Mouse (Mus musculus) small intestine, adult 2 months (tissue): Measurements from ENCODE around the gene Lrrc4b. TPM values are rescaled to one million over a fixed set of nuclear protein-coding genes. Genes with fewer than 3 reads are reported as not detected.

Experiments used
- H3K27ac ChIP-seq: fragments of 200-500 bp; 2 replicates; pipeline ENCODE4 v1.5.1; 2012; ENCODE audit warnings: low read depth, low read length, control low read depth, inconsistent platforms; ENCODE audit not compliant: insufficient read depth
- H3K27me3 ChIP-seq: fragments of 200-500 bp; 2 replicates; pipeline ENCODE4 v1.6.1; 2012; ENCODE audit warnings: mild to moderate bottlenecking, moderate library complexity, low read length, inconsistent platforms; ENCODE audit not compliant: control insufficient read depth, insufficient read depth
- H3K36me3 ChIP-seq: fragments of 200-500 bp; 2 replicates; pipeline ENCODE4 v1.6.1; 2012; ENCODE audit warnings: mild to moderate bottlenecking, low read length, control low read depth, inconsistent platforms; ENCODE audit not compliant: control insufficient read depth, insufficient read depth
- H3K4me1 ChIP-seq: fragments of 200-500 bp; 2 replicates; pipeline ENCODE4 v1.6.1; 2012; ENCODE audit warnings: low read length, inconsistent platforms, mixed read lengths; ENCODE audit not compliant: control insufficient read depth, insufficient read depth, insufficient read length
- H3K4me3 ChIP-seq: fragments of 200-500 bp; 2 replicates; pipeline ENCODE4 v1.5.1; 2012; ENCODE audit warnings: low read depth, mild to moderate bottlenecking, control low read depth, inconsistent platforms, low read length, moderate library complexity
- CTCF ChIP-seq: fragments of 200-500 bp; IDR thresholded peaks from 2 replicates; pipeline ENCODE4 v1.5.1; 2012; ENCODE audit warnings: low read depth, mild to moderate bottlenecking, control low read depth, inconsistent platforms, low read length, moderate library complexity, mixed read lengths; ENCODE audit not compliant: insufficient replicate concordance, insufficient read length; ENCODE audit errors: extremely low read depth
- POLR2A ChIP-seq: fragments of 200-500 bp; IDR thresholded peaks from 2 replicates; pipeline ENCODE4 v1.6.1; 2012; ENCODE audit warnings: low read depth, mild to moderate bottlenecking, control low read depth, inconsistent platforms, low read length, moderate library complexity
- WGBS: fragments of 180-500 bp; shearing (Covaris S2); methylation state at CpG from one replicate; pipeline ENCODE4 v1.1.7; 2018; 5-methylcytosine and 5-hydroxymethylcytosine counted together
- polyA plus RNA-seq: library from polyadenylated mRNA; depleted of rRNA; stranded (reverse); fragments of >200 nt; gene quantifications from 2 replicates; pipeline ENCODE4 v1.2.3, GENCODE M21; 2012

Gene Lrrc4b
- polyA plus RNA-seq, 1 experiment, result 1.1 TPM

DNA sequence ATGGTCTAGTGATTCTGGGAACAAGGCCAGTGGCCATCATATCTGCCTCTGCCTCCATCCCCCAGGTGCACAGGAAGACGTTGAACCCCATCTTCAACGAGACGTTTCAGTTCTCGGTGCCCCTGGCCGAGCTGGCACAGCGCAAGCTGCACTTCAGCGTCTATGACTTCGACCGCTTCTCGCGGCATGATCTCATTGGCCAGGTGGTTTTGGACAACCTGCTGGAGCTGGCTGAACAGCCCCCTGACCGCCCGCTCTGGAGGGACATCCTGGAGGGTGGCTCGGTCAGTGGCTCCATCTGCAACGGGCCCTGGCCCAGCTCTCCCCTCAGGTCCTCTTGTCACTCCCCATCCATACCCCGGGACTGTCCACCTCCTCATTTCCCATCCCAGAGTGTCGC, 35.5 kb upstream of the Lrrc4b start:
- no peak overlapping the region for H3K4me3 ChIP-seq
- no peak for TF ChIP-seq CTCF
- TF ChIP-seq POLR2A, result no peak
- H3K27ac ChIP-seq, result no peak overlapping the region
- H3K36me3 ChIP-seq, result no peaks in the 10 kb centered on the region
- 85% methylated on average over 17 of the region's 17 CpGs for WGBS
- H3K27me3 ChIP-seq, result no peaks in the 10 kb centered on the region
- no peaks in the 10 kb centered on the region for H3K4me1 ChIP-seq

DNA sequence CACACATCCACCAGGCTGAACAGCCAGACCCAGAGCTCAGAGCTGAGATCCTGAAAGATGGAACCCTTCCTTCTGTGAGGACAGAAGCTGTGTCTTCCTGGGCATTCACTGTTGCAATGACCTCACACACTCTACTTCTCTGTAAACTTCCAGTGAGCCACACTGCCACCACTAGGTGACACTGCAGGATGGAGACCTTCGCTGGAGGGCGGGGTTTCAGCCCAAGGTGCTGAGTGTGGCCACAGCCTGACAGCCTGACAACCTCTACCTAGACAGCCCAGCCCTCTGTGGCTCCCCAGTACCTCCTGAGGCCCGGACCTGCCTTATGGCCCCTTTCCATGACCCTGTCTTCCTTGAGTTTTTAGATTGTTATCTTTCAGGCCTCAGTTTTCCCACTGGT, 30.2 kb upstream of the Lrrc4b start:
- WGBS, result 9% methylated on average over 3 of the region's 3 CpGs
- Histone ChIP-seq H3K27me3 (no peaks in the 10 kb centered on the region), H3K4me1 (no peaks in the 10 kb centered on the region), H3K36me3 (no peaks in the 10 kb centered on the region), H3K4me3 (no peak overlapping the region), H3K27ac (no peak overlapping the region)
- TF ChIP-seq CTCF (peak; percentile 64; the same call in 1 of the 2 replicates), POLR2A (no peak)

DNA sequence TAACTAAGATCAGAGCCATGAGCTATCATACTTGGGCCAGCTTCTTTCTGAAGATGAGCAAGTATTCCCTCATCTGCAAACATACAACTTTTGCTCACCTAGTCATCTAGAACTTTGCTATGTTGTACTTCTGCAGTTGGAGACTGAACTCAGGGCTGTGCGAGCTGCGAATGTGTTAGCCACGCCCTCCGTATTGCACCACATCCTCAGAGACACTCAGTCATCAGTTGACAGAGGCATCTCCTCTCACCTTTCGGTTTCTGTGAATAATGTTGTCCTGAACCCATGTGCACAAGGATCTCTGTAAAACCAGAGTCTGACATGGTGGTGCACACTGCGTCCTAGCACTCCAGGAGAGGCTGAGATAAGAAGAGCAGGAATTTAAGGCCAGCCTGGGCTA, 27.1 kb upstream of the Lrrc4b start:
- Histone ChIP-seq H3K27ac (no peak overlapping the region), H3K27me3 (no peaks in the 10 kb centered on the region), H3K4me1 (no peaks in the 10 kb centered on the region), H3K4me3 (no peak overlapping the region), H3K36me3 (no peaks in the 10 kb centered on the region)
- 55% methylated on average over 6 of the region's 6 CpGs for WGBS
- TF ChIP-seq POLR2A (no peak), CTCF (no peak)

DNA sequence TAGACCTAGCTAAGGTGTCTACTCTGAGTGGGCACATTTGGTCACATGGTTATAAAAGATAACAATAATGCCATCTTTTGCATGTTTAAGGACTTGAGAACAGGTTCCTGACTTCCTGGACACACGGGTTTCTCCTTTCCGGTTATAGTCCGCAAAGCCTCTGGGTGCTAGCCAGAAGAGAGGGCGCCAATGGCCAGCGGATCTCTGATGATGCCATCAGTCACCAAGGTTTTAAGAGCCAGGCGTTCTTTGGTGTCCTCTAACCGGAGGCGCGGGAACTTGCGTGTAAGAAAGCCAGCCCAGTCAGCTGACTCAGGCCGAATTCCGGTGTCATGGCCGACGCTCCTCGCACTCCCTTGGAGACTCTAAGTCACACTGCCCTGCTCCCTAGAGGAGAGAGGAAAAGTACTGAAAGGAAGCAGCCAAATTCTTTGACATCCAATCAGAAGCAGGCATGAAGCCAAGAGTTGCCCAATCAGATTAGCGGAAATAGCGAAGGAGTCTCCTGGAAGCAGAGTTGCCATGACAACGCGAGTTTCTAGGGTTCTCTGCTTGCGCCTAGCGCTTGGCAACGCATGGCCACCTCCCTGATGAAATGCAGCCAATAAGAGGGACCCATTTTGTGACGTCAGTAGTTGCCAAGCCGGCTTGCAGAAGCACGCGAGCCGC, 23.3 kb upstream of the Lrrc4b start:
- TF ChIP-seq CTCF, result no peak
- no peak for TF ChIP-seq POLR2A
- H3K4me3 ChIP-seq, result peak overlapping the region; percentile 42
- H3K36me3 ChIP-seq, result no peaks in the 10 kb centered on the region
- H3K27ac ChIP-seq, result no peak overlapping the region
- no peaks in the 10 kb centered on the region for H3K4me1 ChIP-seq
- no peaks in the 10 kb centered on the region for H3K27me3 ChIP-seq
- 4% methylated on average over 27 of the region's 27 CpGs for WGBS

DNA sequence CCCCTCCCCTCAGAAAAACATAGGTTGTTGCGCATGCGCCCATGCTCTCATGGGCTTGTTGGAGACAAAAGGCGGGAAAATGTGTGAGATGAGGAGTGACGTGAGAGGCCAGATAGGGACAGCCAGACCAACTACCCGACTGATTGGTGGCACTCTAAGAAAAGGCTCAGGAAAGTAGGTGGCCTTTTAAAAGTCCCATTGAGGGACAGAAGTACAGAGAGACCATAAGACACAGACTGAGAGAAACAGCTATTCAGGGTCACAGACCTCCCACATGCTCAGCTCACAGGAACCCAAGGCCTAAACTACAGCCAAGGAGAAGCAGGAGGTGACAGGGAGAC, 22.8 kb upstream of the Lrrc4b start:
- Histone ChIP-seq H3K4me3 (peak overlapping the region; percentile 42; the same call in 1 of the 2 replicates), H3K36me3 (no peaks in the 10 kb centered on the region), H3K27me3 (no peaks in the 10 kb centered on the region), H3K27ac (no peak overlapping the region), H3K4me1 (no peaks in the 10 kb centered on the region)
- TF ChIP-seq CTCF, result no peak
- no peak for TF ChIP-seq POLR2A
- 7% methylated on average over 5 of the region's 5 CpGs for WGBS

DNA sequence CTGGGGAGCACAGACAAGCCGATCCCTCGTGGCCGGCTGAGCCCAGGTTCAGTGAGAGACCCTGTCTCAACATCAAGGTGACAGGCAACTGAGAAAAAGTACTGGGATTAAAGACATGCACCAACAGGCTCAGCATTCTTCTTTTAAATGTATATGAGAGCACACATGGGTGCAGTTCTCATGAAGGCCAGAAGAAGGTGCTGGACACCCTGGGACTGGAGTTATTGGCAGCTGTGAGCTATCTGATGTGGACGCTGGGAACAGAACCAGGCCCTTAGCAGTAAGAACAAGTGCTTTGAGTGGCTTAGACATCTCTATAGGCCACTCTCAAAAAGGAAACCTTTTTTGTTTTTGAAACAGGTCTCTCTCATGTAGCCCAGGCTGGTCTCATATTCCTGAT, 17.7 kb upstream of the Lrrc4b start:
- Histone ChIP-seq H3K4me1 (no peaks in the 10 kb centered on the region), H3K27me3 (no peaks in the 10 kb centered on the region), H3K4me3 (no peak overlapping the region), H3K36me3 (no peaks in the 10 kb centered on the region), H3K27ac (no peak overlapping the region)
- WGBS, result 75% methylated on average over 4 of the region's 4 CpGs
- TF ChIP-seq POLR2A (no peak), CTCF (no peak)

DNA sequence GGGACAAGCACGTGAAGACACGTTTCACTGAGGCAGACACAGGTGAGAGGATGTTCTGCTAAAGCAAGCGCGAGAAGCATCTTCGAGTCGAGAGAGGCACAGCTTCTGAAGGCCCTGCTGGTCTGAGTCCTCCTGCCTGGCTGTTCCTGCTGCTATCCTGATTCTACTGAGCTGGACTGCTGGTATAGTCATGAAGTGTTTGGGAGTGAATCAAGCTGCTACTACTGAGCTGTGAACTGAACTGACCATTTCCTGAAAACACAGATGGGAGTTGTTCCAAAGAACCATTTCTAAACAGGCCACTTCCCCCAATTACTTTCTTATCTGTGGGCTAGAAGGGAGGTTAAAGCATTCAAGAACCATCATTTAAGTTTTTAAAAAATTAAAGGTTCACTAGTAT, 15.5 kb upstream of the Lrrc4b start:
- H3K27ac ChIP-seq, result no peak overlapping the region
- no peaks in the 10 kb centered on the region for H3K36me3 ChIP-seq
- no peak overlapping the region for H3K4me3 ChIP-seq
- TF ChIP-seq CTCF (no peak), POLR2A (no peak)
- H3K27me3 ChIP-seq, result no peaks in the 10 kb centered on the region
- WGBS, result 78% methylated on average over 6 of the region's 6 CpGs
- no peaks in the 10 kb centered on the region for H3K4me1 ChIP-seq

DNA sequence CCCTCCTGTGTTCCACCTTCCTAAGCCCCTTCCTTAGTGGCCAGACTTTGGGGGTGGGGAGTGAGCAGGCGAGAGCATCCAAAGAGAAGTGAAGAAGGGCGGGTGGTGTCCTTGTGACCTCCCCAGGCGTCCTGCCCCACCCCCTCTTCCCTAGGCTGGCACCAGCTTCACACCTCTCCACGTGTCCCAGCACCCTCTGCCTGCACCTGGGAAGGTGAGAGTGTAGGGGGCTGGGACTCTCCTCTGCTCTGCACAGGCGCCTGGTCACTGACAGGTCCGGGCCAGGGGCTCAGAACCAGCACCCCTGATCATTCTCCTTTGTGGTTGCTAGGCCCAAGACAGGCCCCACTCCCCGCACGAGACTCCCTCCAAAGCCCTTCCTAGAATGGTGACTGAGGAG, 1.2 kb upstream of the Lrrc4b start:
- Histone ChIP-seq H3K27me3 (peaks cover 31% of the 10 kb centered on the region), H3K36me3 (no peaks in the 10 kb centered on the region), H3K27ac (no peak overlapping the region), H3K4me1 (no peaks in the 10 kb centered on the region), H3K4me3 (no peak overlapping the region)
- 18% methylated on average over 8 of the region's 8 CpGs for WGBS
- TF ChIP-seq POLR2A (no peak), CTCF (no peak)
